Mouse (Mus musculus): ENCODE results near the gene E4f1.

The E4f1 gene

GRCm38 (mm10) chr17:24469910-24470602, at the start of gene E4f1, which contains the start of gene Pgp:
E4f1 (minus strand) TSS chr17:24470313.
Pgp (plus strand) TSS chr17:24470392.
- peak; percentile 98 for DNase-seq (ENCODE audit: extremely low spot score, low spot score)

GRCm38 (mm10) chr17:24514270-24515257, 44.5 kb upstream of the E4f1 start:
- DNase-seq (ENCODE audit: extremely low spot score, low spot score): no peak

GRCm38 (mm10) chr17:24513609-24514008, 43.5 kb upstream of the E4f1 start:
- DNase-seq (ENCODE audit: extremely low spot score, low spot score): peak; percentile 45

- no peak for DNase-seq (ENCODE audit: extremely low spot score, low spot score)
These were observed 37.8 kb upstream of the E4f1 start for GRCm38 (mm10) chr17:24507806-24508460.

GRCm38 (mm10) chr17:24507129-24507664, 37.1 kb upstream of the E4f1 start:
- no peak for DNase-seq (ENCODE audit: extremely low spot score, low spot score)

GRCm38 (mm10) chr17:24506332-24507070, 36.4 kb upstream of the E4f1 start:
- DNase-seq (ENCODE audit: extremely low spot score, low spot score): peak; percentile 18

- DNase-seq (ENCODE audit: extremely low spot score, low spot score): no peak
These were observed 35.3 kb upstream of the E4f1 start for GRCm38 (mm10) chr17:24505286-24505955.

- DNase-seq (ENCODE audit: extremely low spot score, low spot score): no peak
These were observed 34.0 kb upstream of the E4f1 start for GRCm38 (mm10) chr17:24504085-24504484.

GRCm38 (mm10) chr17:24502208-24502607, 32.1 kb upstream of the E4f1 start:
- peak; percentile 17 for DNase-seq (ENCODE audit: extremely low spot score, low spot score)

- no peak for DNase-seq (ENCODE audit: extremely low spot score, low spot score)
These were observed 25.9 kb upstream of the E4f1 start for GRCm38 (mm10) chr17:24496026-24496425.

GRCm38 (mm10) chr17:24495443-24495842, 25.3 kb upstream of the E4f1 start:
- no peak for DNase-seq (ENCODE audit: extremely low spot score, low spot score)

- peak; percentile 50 for DNase-seq (ENCODE audit: extremely low spot score, low spot score)
These were observed 24.7 kb upstream of the E4f1 start for GRCm38 (mm10) chr17:24494627-24495335.

GRCm38 (mm10) chr17:24490399-24490798, 20.3 kb upstream of the E4f1 start:
- DNase-seq (ENCODE audit: extremely low spot score, low spot score): no peak

- DNase-seq (ENCODE audit: extremely low spot score, low spot score): no peak
These were observed 19.3 kb upstream of the E4f1 start for GRCm38 (mm10) chr17:24489265-24490030.

- DNase-seq (ENCODE audit: extremely low spot score, low spot score): peak; percentile 70
These were observed 18.6 kb upstream of the E4f1 start for GRCm38 (mm10) chr17:24488662-24489264.

GRCm38 (mm10) chr17:24488186-24488661, 18.1 kb upstream of the E4f1 start, which contains the start of gene Caskin1:
Caskin1 (plus strand) TSS chr17:24488601.
- peak; percentile 60 for DNase-seq (ENCODE audit: extremely low spot score, low spot score)

GRCm38 (mm10) chr17:24485090-24485860, 15.2 kb upstream of the E4f1 start:
- DNase-seq (ENCODE audit: extremely low spot score, low spot score): peak; percentile 14
